In genomic region chr7:45361243-45361804, GRCm38 (mm10) we compare ENCODE assay signal across 8 mouse cellular contexts. TPM values are rescaled to one million over a fixed set of nuclear protein-coding genes. Genes with fewer than 3 reads are reported as not detected.
DNase-seq lines count a peak whose midpoint lies in the region; ATAC-seq lines count a peak whose summit lies in the region.

No protein-coding gene starts in this region.

- peak overlapping the region; percentile 95 for H3K4me2 ChIP-seq in intestine, embryonic 15.5 days (replicated peaks)

- WGBS in intestine, embryonic 15.5 days = under 1% methylated on average over 43 of the region's 43 CpGs

- no peaks in the 10 kb centered on the region for H3K36me3 ChIP-seq in intestine, embryonic 15.5 days

- H3K27ac ChIP-seq in intestine, embryonic 15.5 days = no peak overlapping the region

- H3K9ac ChIP-seq in intestine, embryonic 15.5 days = peak overlapping the region; percentile 43

- peak overlapping the region; percentile 47 for H3K4me3 ChIP-seq in intestine, embryonic 15.5 days (replicated peaks)

- peak; percentile 82 for ATAC-seq in intestine, embryonic 15.5 days

- H3K27me3 ChIP-seq in intestine, embryonic 15.5 days (replicated peaks) = peaks cover 39% of the 10 kb centered on the region

- no peaks in the 10 kb centered on the region for H3K9me3 ChIP-seq in intestine, embryonic 15.5 days

- intact Hi-C loops in left cerebral cortex, postnatal 25 days (cut with DNase I) = loop anchor here (10.0 kb wide), 1 partner anchor 197 kb away; the partner anchor contains the start of gene Slc17a7

- peaks cover 21% of the 10 kb centered on the region for H3K4me1 ChIP-seq in intestine, embryonic 15.5 days (replicated peaks)

- DNase-seq in T-cell, adult 2 months (ENCODE audit: low spot score) = peak; percentile 85
- DNase-seq in cerebellum, postnatal 14 days = peak; percentile 89
- DNase-seq in gastrocnemius, postnatal 10 days = peak; percentile 53
- DNase-seq in left cerebral cortex, postnatal 25 days (ENCODE audit: low spot score in 2 of 2) = peak; percentile 79 to 90
- DNase-seq in mesoderm, embryonic 11.5 days (ENCODE audit: low read depth, low spot score) = peak; percentile 92
- peak; percentile 81 for DNase-seq in right cerebral cortex, postnatal 14 days
- no peak for DNase-seq in MN1 (ENCODE audit: low spot score)

RNA-seq across cellular contexts. Expression of gene Ppfia3, which starts 5.5 kb away (rescaled TPM):
- total RNA-seq in gastrocnemius, postnatal 10 days (2021) = under 1 TPM; 0.89 to 0.97 TPM
- polyA plus RNA-seq in intestine, embryonic 15.5 days (2015; fragmentation: Nextera tagmentation; extraction: Ambion mirVana) = 5.6 and 6.9 TPM in 2 replicates
- total RNA-seq in left cerebral cortex, postnatal 25 days (2021) = 100 to 1,000 TPM; 151 to 152 TPM

RNA-seq across cellular contexts. Expression of gene Lin7b, which starts 9.1 kb away (rescaled TPM):
- 1 to 10 TPM; 1.9 to 2.0 TPM for total RNA-seq in gastrocnemius, postnatal 10 days (2021)
- polyA plus RNA-seq in intestine, embryonic 15.5 days (2015; fragmentation: Nextera tagmentation; extraction: Ambion mirVana) = 1.9 and 2.4 TPM in 2 replicates
- 100 to 1,000 TPM; 170 to 176 TPM for total RNA-seq in left cerebral cortex, postnatal 25 days (2021)

RNA-seq across cellular contexts. Expression of gene Hrc, which starts 26.2 kb away (rescaled TPM):
- 100 to 1,000 TPM; 579 to 609 TPM for total RNA-seq in gastrocnemius, postnatal 10 days (2021)
- 0.97 and 1.2 TPM in 2 replicates for polyA plus RNA-seq in intestine, embryonic 15.5 days (2015; fragmentation: Nextera tagmentation; extraction: Ambion mirVana)
- total RNA-seq in left cerebral cortex, postnatal 25 days (2021) = under 1 TPM; 0.23 to 0.94 TPM

RNA-seq across cellular contexts. Expression of gene Trpm4, which starts 27.7 kb away (rescaled TPM):
- 10 to 100 TPM; 25.5 to 35.2 TPM for total RNA-seq in gastrocnemius, postnatal 10 days (2021)
- polyA plus RNA-seq in intestine, embryonic 15.5 days (2015; fragmentation: Nextera tagmentation; extraction: Ambion mirVana) = 20.4 and 29.1 TPM in 2 replicates
- total RNA-seq in left cerebral cortex, postnatal 25 days (2021) = 10 to 100 TPM; 13.2 to 24.9 TPM

RNA-seq across cellular contexts. Expression of gene Snrnp70, which starts 34.2 kb away (rescaled TPM):
- total RNA-seq in gastrocnemius, postnatal 10 days (2021) = 100 to 1,000 TPM; 123 to 156 TPM
- 195 and 200 TPM in 2 replicates for polyA plus RNA-seq in intestine, embryonic 15.5 days (2015; fragmentation: Nextera tagmentation; extraction: Ambion mirVana)
- 100 to 1,000 TPM; 341 to 386 TPM for total RNA-seq in left cerebral cortex, postnatal 25 days (2021)

Comparison
In these comparisons a context has a peak if more than half of its experiments do, and no peak if none do; other contexts are left out.
1. RNA of gene Ppfia3, which starts 5.5 kb away (total RNA-seq): 151 to 152 TPM in left cerebral cortex, postnatal 25 days; 0.89 to 0.97 TPM in gastrocnemius, postnatal 10 days; every median in the first group is over 10 times any median in the second.
2. RNA of gene Lin7b, which starts 9.1 kb away (total RNA-seq): 170 to 176 TPM in left cerebral cortex, postnatal 25 days; 1.9 to 2.0 TPM in gastrocnemius, postnatal 10 days; every median in the first group is over 10 times any median in the second.
3. RNA of gene Hrc, which starts 26.2 kb away (total RNA-seq): 579 to 609 TPM in gastrocnemius, postnatal 10 days; 0.23 to 0.94 TPM in left cerebral cortex, postnatal 25 days; every median in the first group is over 100 times any median in the second.